Mouse (Mus musculus): ENCODE data around the gene Mypn.

DNA sequence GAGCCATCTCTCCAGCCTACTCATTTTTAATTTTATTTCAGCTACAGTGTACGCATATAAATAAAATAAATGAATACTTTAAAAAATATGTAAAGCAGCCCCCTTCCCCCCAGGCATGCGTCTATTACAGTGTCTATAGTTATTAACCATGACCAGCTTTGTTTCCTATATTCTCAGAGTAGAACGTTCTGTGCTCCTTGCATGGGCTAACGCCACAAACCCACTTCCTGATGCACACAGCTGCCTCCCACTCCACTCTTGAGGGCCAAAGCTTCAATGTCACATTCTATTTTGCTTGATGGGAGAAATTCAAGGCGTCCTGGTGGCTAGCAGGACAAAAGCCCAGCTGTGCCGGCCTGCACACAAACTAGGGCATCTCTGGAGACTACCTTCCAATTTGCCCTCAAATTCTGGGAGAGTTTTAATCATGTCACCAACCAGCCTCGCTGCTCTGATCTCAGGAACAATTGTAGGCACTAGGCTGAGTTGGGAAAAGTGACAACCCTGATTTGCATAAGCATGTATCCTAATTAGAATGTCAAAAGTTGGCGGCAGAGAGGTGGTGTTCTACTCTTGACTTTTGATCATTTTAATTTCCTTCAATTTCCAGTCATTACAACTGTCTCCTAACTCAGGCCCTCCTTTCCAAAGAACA lies 114.5 kb downstream of the Mypn start:
- TF ChIP-seq POLR2A (IDR thresholded peaks at IDR 0.05; ENCODE audit: low read depth, low read length) (no peak), CTCF (IDR thresholded peaks at IDR 0.05; ENCODE audit: borderline replicate concordance, insufficient read depth, low read length) (no peak)
